8 mouse cellular contexts compared by ENCODE assay signal in the genomic region with DNA sequence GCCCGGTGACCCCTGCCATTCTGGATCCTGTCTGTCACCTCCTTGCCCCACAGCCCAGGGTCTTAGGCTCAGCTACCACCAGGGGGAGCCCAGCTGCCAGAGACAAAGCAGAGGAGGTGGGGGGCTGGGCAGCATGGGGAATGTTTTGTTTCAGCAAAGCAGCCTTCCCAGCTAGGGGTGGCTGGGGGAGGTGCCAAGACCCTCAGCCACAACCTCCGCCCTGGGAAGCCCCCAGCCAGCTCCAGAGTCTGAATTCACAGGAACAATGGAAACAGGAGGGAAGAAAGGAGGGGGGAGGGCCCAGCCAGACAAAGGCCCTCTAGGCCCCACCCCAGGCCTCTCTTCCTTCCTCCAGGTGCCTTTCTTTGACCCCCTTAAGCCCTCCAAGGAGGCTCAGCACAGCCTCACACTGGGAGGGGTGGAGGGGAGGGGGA. TPM values are rescaled to one million over a fixed set of nuclear protein-coding genes. Genes with fewer than 3 reads are reported as not detected.
DNase-seq lines count a peak whose midpoint lies in the region; ATAC-seq lines count a peak whose summit lies in the region.

No protein-coding gene starts in this region.

- no peaks in the 10 kb centered on the region for H3K27me3 ChIP-seq in intestine, embryonic 16.5 days (replicated peaks; ENCODE audit: control insufficient read depth, insufficient read depth, low read length)
- no peaks in the 10 kb centered on the region for H3K27me3 ChIP-seq in limb, embryonic 12.5 days
- H3K27me3 ChIP-seq in midbrain, embryonic 12.5 days, result no peaks in the 10 kb centered on the region

- peaks cover 74% of the 10 kb centered on the region for H3K4me1 ChIP-seq in intestine, embryonic 16.5 days (ENCODE audit: control insufficient read depth, insufficient read depth, low read length)
- peaks cover 60% of the 10 kb centered on the region for H3K4me1 ChIP-seq in limb, embryonic 12.5 days (replicated peaks)
- H3K4me1 ChIP-seq in midbrain, embryonic 12.5 days, result peaks cover 77% of the 10 kb centered on the region

- DNase-seq in urinary bladder, postnatal 36 days (ENCODE audit: low spot score in 2 of 2), result peak; percentile 57 to 75
- no peak for DNase-seq in urinary bladder, postnatal 10 days (ENCODE audit: low spot score)
- peak; percentile 98 for DNase-seq in embryo, embryonic 10.5 days (ENCODE audit: low spot score)
- DNase-seq in gastrocnemius, postnatal 25 days, result peak; percentile 71
- peak; percentile 59 to 83 for DNase-seq in spleen, postnatal 14 days (ENCODE audit: low spot score in 2 of 2)

- ATAC-seq in intestine, embryonic 16.5 days, result peak; percentile 54
- ATAC-seq in limb, embryonic 12.5 days (ENCODE audit: insufficient number of reproducible peaks, insufficient read depth, low FRiP score, low TSS enrichment, low read depth), result peak; percentile 75
- ATAC-seq in midbrain, embryonic 12.5 days (ENCODE audit: low FRiP score, low read depth), result peak; percentile 68

- whole genome bisulfite sequencing in intestine, embryonic 16.5 days, result 9% methylated on average over 2 of the region's 2 CpGs
- WGBS in limb, embryonic 12.5 days, result 0% methylated on average over 2 of the region's 2 CpGs
- 6% methylated on average over 2 of the region's 2 CpGs for WGBS in midbrain, embryonic 12.5 days

- H3K27ac ChIP-seq in intestine, embryonic 16.5 days (ENCODE audit: low read length), result peak overlapping the region; percentile 84
- peak overlapping the region; percentile 94 for H3K27ac ChIP-seq in limb, embryonic 12.5 days
- peak overlapping the region; percentile 99 for H3K27ac ChIP-seq in midbrain, embryonic 12.5 days (replicated peaks)

- H3K9ac ChIP-seq in intestine, embryonic 16.5 days (ENCODE audit: low read depth, low read length), result peak overlapping the region; percentile 64
- peak overlapping the region; percentile 60 for H3K9ac ChIP-seq in limb, embryonic 12.5 days (replicated peaks)
- H3K9ac ChIP-seq in midbrain, embryonic 12.5 days (replicated peaks), result peak overlapping the region; percentile 62

- H3K4me3 ChIP-seq in intestine, embryonic 16.5 days (ENCODE audit: low read length), result 0 out of 2 replicates have a peak overlapping the region, but pooled peaks have one; percentile 6
- peak overlapping the region; percentile 5; the same call in 1 of the 2 replicates for H3K4me3 ChIP-seq in limb, embryonic 12.5 days (replicated peaks)
- H3K4me3 ChIP-seq in midbrain, embryonic 12.5 days, result peak overlapping the region; percentile 24

- no peaks in the 10 kb centered on the region for H3K9me3 ChIP-seq in intestine, embryonic 16.5 days (ENCODE audit: control insufficient read depth, low read length)
- no peaks in the 10 kb centered on the region for H3K9me3 ChIP-seq in limb, embryonic 12.5 days
- no peaks in the 10 kb centered on the region for H3K9me3 ChIP-seq in midbrain, embryonic 12.5 days

- H3K4me2 ChIP-seq in intestine, embryonic 16.5 days (ENCODE audit: low read depth, low read length), result peak overlapping the region; percentile 20; the same call in 1 of the 2 replicates
- peak overlapping the region; percentile 38 for H3K4me2 ChIP-seq in limb, embryonic 12.5 days
- H3K4me2 ChIP-seq in midbrain, embryonic 12.5 days (replicated peaks), result peak overlapping the region; percentile 95

- peaks cover 14% of the 10 kb centered on the region for H3K36me3 ChIP-seq in intestine, embryonic 16.5 days (ENCODE audit: control insufficient read depth, insufficient read depth, low read length)
- peaks cover 64% of the 10 kb centered on the region for H3K36me3 ChIP-seq in limb, embryonic 12.5 days
- H3K36me3 ChIP-seq in midbrain, embryonic 12.5 days, result peaks cover 35% of the 10 kb centered on the region

RNA-seq across cellular contexts. Expression of a gene that starts 8.3 kb away (rescaled TPM):
- total RNA-seq in gastrocnemius, postnatal 25 days (2021), result 10 to 100 TPM; 73.2 to 87.6 TPM
- polyA plus RNA-seq in intestine, embryonic 16.5 days (2015; fragmentation: Nextera tagmentation; extraction: Ambion mirVana), result 301 and 311 TPM in 2 replicates
- 400 and 416 TPM in 2 replicates for polyA plus RNA-seq in limb, embryonic 12.5 days (2016; fragmentation: Nextera tagmentation; extraction: Ambion mirVana)
- polyA plus RNA-seq in midbrain, embryonic 12.5 days (2016; fragmentation: Nextera tagmentation; extraction: Ambion mirVana), result 635 and 641 TPM in 2 replicates

RNA-seq across cellular contexts. Expression of a gene that starts 17.8 kb away (rescaled TPM):
- total RNA-seq in gastrocnemius, postnatal 25 days (2021), result 10 to 100 TPM; 18.1 to 19.4 TPM
- 50.4 and 54.9 TPM in 2 replicates for polyA plus RNA-seq in intestine, embryonic 16.5 days (2015; fragmentation: Nextera tagmentation; extraction: Ambion mirVana)
- polyA plus RNA-seq in limb, embryonic 12.5 days (2016; fragmentation: Nextera tagmentation; extraction: Ambion mirVana), result 8.1 and 9.1 TPM in 2 replicates
- polyA plus RNA-seq in midbrain, embryonic 12.5 days (2016; fragmentation: Nextera tagmentation; extraction: Ambion mirVana), result 3.2 TPM in 2 replicates

RNA-seq across cellular contexts. Expression of a gene that starts 39.4 kb away (rescaled TPM):
- total RNA-seq in gastrocnemius, postnatal 25 days (2021), result 10 to 100 TPM; 44.2 to 45.3 TPM
- 79.0 and 89.6 TPM in 2 replicates for polyA plus RNA-seq in intestine, embryonic 16.5 days (2015; fragmentation: Nextera tagmentation; extraction: Ambion mirVana)
- 38.5 and 40.2 TPM in 2 replicates for polyA plus RNA-seq in limb, embryonic 12.5 days (2016; fragmentation: Nextera tagmentation; extraction: Ambion mirVana)
- 20.1 and 21.1 TPM in 2 replicates for polyA plus RNA-seq in midbrain, embryonic 12.5 days (2016; fragmentation: Nextera tagmentation; extraction: Ambion mirVana)

RNA-seq across cellular contexts. Expression of a gene that starts 42.5 kb away (rescaled TPM):
- total RNA-seq in gastrocnemius, postnatal 25 days (2021), result 10 to 100 TPM; 72.1 to 77.5 TPM
- polyA plus RNA-seq in intestine, embryonic 16.5 days (2015; fragmentation: Nextera tagmentation; extraction: Ambion mirVana), result 10.1 TPM in 2 replicates
- polyA plus RNA-seq in limb, embryonic 12.5 days (2016; fragmentation: Nextera tagmentation; extraction: Ambion mirVana), result 3.5 and 5.0 TPM in 2 replicates
- polyA plus RNA-seq in midbrain, embryonic 12.5 days (2016; fragmentation: Nextera tagmentation; extraction: Ambion mirVana), result 13.9 and 14.8 TPM in 2 replicates

RNA-seq across cellular contexts. Expression of a gene that starts 46.2 kb away (rescaled TPM):
- under 1 TPM; 0.38 to 0.72 TPM for total RNA-seq in gastrocnemius, postnatal 25 days (2021)
- 0.66 and 0.68 TPM in 2 replicates for polyA plus RNA-seq in intestine, embryonic 16.5 days (2015; fragmentation: Nextera tagmentation; extraction: Ambion mirVana)
- 1.3 and 1.4 TPM in 2 replicates for polyA plus RNA-seq in limb, embryonic 12.5 days (2016; fragmentation: Nextera tagmentation; extraction: Ambion mirVana)
- 0.41 and 1.1 TPM in 2 replicates for polyA plus RNA-seq in midbrain, embryonic 12.5 days (2016; fragmentation: Nextera tagmentation; extraction: Ambion mirVana)

Comparison
In these comparisons a context has a peak if more than half of its experiments do, and no peak if none do; other contexts are left out.
1. H3K4me2 ChIP-seq: peak in every context shown above with its lines; median percentile 95 in midbrain, embryonic 12.5 days; 38 in limb, embryonic 12.5 days; 20 in intestine, embryonic 16.5 days.